In genomic region chr1:87828185-87828584, GRCm38 (mm10) we compare ENCODE assay signal across 9 mouse cellular contexts. TPM values are rescaled to one million over a fixed set of nuclear protein-coding genes. Genes with fewer than 3 reads are reported as not detected.
DNase-seq lines count a peak whose midpoint lies in the region; ATAC-seq lines count a peak whose summit lies in the region.
"Had no signal": no experiment of that assay in that cellular context is flagged by ENCODE, and none has a peak within 500 bp of the region (broad histone marks: within the 10 kb centered on the region; RNA-seq: fewer than 3 reads in every experiment).

No protein-coding gene starts in this region.

- H3K9ac ChIP-seq in forebrain, embryonic 14.5 days (ENCODE audit: low read length): no peak overlapping the region
- H3K9ac ChIP-seq: heart, embryonic 15.5 days had no signal

- intact Hi-C loops in left cerebral cortex, postnatal 14 days (cut with DNase I): no loop called here
- intact Hi-C loops in left cerebral cortex, postnatal 4 days (cut with DNase I): no loop called here

- ATAC-seq in granulocyte monocyte progenitor cell, adult 5-6 weeks (replicated peaks; ENCODE audit: poor library complexity, severe bottlenecking): peak; percentile 91
- peak; percentile 89 for ATAC-seq in megakaryocyte, adult 5-6 weeks (ENCODE audit: poor library complexity, severe bottlenecking)
- ATAC-seq in forebrain, embryonic 14.5 days: no peak

- no peaks in the 10 kb centered on the region for H3K36me3 ChIP-seq in forebrain, embryonic 14.5 days (ENCODE audit: control insufficient read depth, insufficient read depth, low read length)
- H3K36me3 ChIP-seq: heart, embryonic 15.5 days had no signal

- no peaks in the 10 kb centered on the region for H3K9me3 ChIP-seq in forebrain, embryonic 14.5 days (replicated peaks; ENCODE audit: control insufficient read depth, low read length)
- H3K9me3 ChIP-seq: heart, embryonic 15.5 days had no signal

- no peak overlapping the region for H3K4me3 ChIP-seq in forebrain, embryonic 14.5 days (ENCODE audit: low read depth, low read length)
- H3K4me3 ChIP-seq: heart, embryonic 15.5 days had no signal

- WGBS in forebrain, embryonic 14.5 days: 84% methylated on average over 9 of the region's 9 CpGs

- no peak overlapping the region for H3K27ac ChIP-seq in forebrain, embryonic 14.5 days (ENCODE audit: low read depth, low read length)
- H3K27ac ChIP-seq: heart, embryonic 15.5 days had no signal

- DNase-seq in left cerebral cortex, postnatal 14 days (ENCODE audit: low spot score in 2 of 2): peak; percentile 45 to 54
- no peak for DNase-seq in left cerebral cortex, postnatal 4 days
- DNase-seq in thymus, postnatal 36 days: peak; percentile 77 to 86
- no peak for DNase-seq in forebrain, embryonic 14.5 days (ENCODE audit: low spot score)
- no peak for DNase-seq in neural tube, embryonic 10.5 days (ENCODE audit: extremely low spot score, low spot score)
- no peak for DNase-seq in urinary bladder, postnatal 10 days (ENCODE audit: low spot score)

- H3K4me2 ChIP-seq in forebrain, embryonic 14.5 days (ENCODE audit: low read length): no peak overlapping the region
- H3K4me2 ChIP-seq: heart, embryonic 15.5 days had no signal

- H3K27me3 ChIP-seq in forebrain, embryonic 14.5 days (replicated peaks; ENCODE audit: control insufficient read depth, insufficient read depth, low read length): no peaks in the 10 kb centered on the region
- H3K27me3 ChIP-seq: heart, embryonic 15.5 days had no signal

- no peaks in the 10 kb centered on the region for H3K4me1 ChIP-seq in forebrain, embryonic 14.5 days (ENCODE audit: control insufficient read depth, insufficient read depth, low read length)

RNA-seq across cellular contexts. Expression of gene Sag, which starts 24.7 kb away (rescaled TPM):
- 1 to 10 TPM; 2.5 TPM for total RNA-seq in left cerebral cortex, postnatal 14 days (2021)
- 1 to 10 TPM; 1.1 to 2.0 TPM for total RNA-seq in left cerebral cortex, postnatal 4 days (2021)
- 1.6 and 2.8 TPM in 2 replicates for total RNA-seq in granulocyte monocyte progenitor cell, adult 5-6 weeks (2014; fragmentation: Nextera tagmentation)
- 0.39 and 0.57 TPM in 2 replicates for total RNA-seq in granulocyte monocyte progenitor cell, adult 5-6 weeks (2017)
- total RNA-seq in megakaryocyte, adult 5-6 weeks (2015): 0.46 and 0.85 TPM in 2 replicates
- total RNA-seq in megakaryocyte, adult 5-6 weeks (2017): 1.3 and 1.5 TPM in 2 replicates
- polyA plus RNA-seq in forebrain, embryonic 14.5 days (2014; fragmentation: Nextera tagmentation; extraction: Ambion mirVana): 1.0 and 1.1 TPM in 2 replicates

RNA-seq across cellular contexts. Expression of gene Dgkd, which starts 24.9 kb away (rescaled TPM):
- 100 to 1,000 TPM; 128 to 140 TPM for total RNA-seq in left cerebral cortex, postnatal 14 days (2021)
- total RNA-seq in left cerebral cortex, postnatal 4 days (2021): 100 to 1,000 TPM; 132 to 138 TPM
- total RNA-seq in granulocyte monocyte progenitor cell, adult 5-6 weeks (2014; fragmentation: Nextera tagmentation): 71.4 and 92.2 TPM in 2 replicates
- total RNA-seq in granulocyte monocyte progenitor cell, adult 5-6 weeks (2017): 44.7 and 53.7 TPM in 2 replicates
- 52.2 and 73.5 TPM in 2 replicates for total RNA-seq in megakaryocyte, adult 5-6 weeks (2015)
- total RNA-seq in megakaryocyte, adult 5-6 weeks (2017): 59.7 and 63.8 TPM in 2 replicates
- 31.7 and 49.8 TPM in 2 replicates for polyA plus RNA-seq in forebrain, embryonic 14.5 days (2014; fragmentation: Nextera tagmentation; extraction: Ambion mirVana)

Comparison
In these comparisons a context has a peak if more than half of its experiments do, and no peak if none do; other contexts are left out.
1. DNase-seq: peak in left cerebral cortex, postnatal 14 days (2 of 2) and thymus, postnatal 36 days (2 of 2); none in left cerebral cortex, postnatal 4 days (single experiment), forebrain, embryonic 14.5 days (single experiment), neural tube, embryonic 10.5 days (single experiment) and urinary bladder, postnatal 10 days (single experiment).